Mouse (Mus musculus) embryo, embryonic 10.5 days (tissue): Measurements from ENCODE around the gene Etnk2.

Source experiments
- DNase-seq: peaks from one replicate; pipeline ENCODE4 v3.0.0-alpha.2; 2015; ENCODE audit warnings: low spot score

Etnk2 gene

DNA sequence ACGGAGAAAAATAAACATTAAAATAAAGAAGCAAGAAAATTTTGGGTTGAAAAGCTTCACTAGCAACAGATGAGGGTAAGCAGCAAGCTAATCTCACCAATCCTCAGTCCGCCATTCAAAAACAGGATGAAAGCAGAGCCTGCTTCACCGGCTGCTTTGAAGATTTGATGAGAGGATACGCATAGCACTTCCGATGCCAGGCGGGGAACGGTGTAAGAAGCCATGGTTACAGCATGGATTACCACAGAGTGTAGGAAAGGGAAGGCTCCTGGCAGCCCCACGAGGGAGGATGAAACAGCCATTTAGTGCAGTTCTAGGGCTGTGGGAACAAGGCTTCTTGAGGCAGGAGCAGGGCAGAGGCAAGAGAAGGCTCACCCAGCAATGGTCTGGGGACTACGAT, 11.6 kb upstream of the Etnk2 start:
- no peak for DNase-seq

DNA sequence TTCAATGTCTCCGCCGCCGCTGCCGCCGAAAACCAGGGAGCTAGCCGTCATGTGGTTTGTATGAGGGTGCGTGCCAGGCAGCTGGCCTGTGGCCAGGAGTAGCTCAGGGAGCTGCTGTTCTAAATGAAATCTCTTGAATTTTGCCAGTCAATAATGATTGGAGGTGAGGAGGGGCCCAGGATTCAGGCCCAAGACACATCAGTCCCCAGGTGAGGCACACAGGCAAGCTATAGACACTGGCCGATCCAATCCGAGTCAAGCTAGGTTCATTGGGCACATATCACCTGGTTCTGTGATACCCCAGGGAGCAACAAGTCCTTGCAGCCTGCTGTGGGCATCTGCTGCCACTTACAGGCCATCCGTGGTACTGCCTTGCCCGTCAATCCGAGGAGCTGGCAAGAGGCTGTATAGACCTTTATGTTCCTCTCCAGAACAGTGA, 10.0 kb upstream of the Etnk2 start:
- DNase-seq = peak; percentile 80

DNA sequence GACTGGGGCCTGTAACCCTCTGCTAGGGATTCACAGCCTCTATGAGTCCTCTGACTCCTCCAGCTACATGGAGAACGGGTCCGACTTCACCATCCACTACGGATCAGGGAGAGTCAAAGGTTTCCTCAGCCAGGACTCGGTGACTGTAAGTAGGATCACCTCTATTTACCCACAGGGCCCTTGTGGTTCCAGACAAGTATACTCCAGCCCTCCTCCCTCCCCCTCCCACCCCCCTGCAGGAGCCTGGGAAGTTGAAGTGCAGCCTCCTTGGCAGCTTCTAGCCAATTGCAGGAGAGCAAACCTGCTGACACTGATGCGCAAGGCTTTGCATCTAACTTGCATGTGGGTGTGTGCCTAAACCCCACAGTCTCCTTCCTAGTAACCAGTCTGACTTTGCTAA, 7.9 kb upstream of the Etnk2 start:
- no peak for DNase-seq

DNA sequence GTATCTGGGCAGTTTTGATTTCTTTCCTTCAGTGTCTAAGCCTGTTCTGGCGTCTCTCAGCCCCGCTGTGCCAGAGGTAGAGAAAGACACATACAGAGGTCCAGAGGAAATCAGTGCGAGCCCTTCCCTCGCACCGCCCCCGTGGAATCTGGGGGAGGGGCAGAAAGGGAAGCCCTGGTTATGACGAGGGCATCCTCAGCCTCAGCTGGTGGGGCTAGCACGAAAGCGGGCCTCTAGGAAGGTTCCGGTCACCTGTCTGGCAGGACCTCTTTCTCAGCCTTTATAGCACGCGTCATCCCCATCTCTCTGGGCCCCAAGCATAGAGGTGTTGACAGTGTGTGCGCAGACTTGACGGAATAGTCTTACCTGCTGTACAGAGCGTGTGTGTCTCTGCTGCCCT, 7.5 kb upstream of the Etnk2 start:
- DNase-seq = no peak

DNA sequence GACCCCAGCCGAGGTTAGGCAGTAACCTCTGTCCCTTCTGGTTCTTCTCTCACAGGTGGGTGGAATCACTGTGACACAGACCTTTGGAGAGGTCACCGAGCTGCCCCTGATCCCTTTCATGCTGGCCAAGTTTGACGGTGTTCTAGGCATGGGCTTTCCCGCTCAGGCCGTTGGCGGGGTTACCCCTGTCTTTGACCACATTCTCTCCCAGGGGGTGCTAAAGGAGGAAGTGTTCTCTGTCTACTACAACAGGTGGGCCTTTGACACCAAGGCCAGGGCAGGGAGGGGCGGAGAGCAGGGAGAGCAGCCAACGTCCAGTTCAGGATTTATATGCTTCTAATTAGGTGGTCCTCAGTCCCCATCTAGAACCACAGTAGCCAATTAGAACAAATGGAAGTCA, 7.0 kb upstream of the Etnk2 start:
- DNase-seq = no peak

DNA sequence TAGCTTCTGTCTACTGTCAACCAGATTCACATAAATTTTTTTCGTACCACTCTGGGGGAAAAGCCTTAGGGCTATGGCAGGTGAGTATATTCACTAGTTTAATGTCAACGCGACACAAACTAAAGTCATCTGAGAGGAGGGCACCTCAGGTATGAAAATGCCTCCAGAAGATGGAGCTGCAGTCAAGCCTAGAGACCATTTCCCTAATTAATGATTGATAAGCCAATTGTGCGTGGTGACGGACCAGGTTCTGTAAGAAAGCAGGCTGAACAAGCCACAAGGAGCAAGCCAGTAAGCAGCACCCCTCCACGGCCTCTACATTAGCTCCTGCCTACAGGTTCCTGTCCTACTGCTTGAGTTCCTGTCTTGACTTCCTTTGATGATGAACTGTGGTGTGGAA, 2.4 kb upstream of the Etnk2 start:
- DNase-seq = no peak

DNA sequence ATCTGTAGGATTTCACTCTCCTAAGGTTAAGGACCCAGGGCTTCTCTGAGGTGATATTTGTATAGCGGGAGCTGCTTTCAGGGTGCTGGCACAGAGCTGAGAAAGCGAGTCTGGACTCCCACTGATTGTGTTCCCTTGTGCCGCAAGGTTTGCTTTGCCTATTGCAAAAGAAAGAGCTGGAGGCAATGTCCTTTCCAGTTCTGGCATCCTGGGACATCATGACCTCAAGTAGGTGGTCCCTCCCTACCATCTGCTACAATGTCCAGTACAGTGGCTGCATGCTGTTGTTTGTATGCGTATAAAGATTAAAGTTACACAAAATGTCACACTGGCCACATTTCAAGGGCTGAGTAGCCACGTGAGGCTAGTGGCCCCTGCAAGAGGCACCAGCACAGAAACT, 1.3 kb upstream of the Etnk2 start:
- DNase-seq = no peak

DNA sequence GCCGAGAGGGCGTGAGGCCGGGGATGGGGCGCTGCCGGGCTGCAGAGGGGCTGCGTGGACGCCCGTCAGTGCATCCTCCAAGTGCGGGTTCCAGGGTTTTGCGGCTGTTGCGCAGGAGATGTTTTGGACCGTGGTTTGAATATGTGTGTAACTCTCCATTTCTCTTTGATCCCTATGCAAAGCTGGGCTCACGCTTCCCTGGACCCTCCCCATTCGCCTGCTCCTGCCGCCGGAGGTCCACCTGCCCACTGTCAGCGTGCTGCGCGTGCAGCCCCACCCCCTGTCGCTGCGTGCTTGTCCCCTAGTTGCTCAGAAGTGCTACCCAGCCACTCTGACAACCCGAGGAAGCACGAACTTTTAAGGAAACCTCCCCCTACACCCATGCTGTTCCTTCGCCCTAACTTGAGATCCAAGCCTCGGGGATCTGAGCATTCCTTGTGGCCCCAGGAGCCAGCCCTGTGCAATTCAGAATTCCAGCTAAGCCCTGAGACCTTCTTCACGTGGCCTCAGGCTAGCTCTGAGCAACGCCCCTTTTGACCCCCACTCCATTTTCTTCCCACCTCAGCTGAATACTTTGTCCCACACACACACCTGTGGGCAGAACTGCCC, 754 bp downstream of the Etnk2 start:
- no peak for DNase-seq

DNA sequence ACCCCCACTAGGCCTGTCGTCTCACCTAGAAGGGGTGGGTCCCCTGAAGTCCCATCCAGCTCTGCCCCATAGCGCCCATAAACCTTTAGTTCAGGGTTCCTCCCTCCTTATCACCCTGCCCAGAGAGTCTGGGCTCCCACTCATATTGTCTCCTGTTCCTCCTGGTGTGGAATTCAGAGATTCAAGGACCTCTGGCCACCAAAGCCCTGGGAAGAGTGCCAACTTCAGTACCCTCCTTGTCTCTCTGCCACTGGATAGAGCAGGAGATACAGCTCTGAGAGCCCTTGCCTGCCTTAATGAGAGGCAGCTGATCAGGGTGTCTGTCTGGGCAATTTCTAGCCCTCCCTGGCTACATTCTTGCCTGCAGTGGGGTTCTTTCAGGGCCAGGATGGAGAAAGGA, 1.5 kb downstream of the Etnk2 start:
- DNase-seq = no peak

DNA sequence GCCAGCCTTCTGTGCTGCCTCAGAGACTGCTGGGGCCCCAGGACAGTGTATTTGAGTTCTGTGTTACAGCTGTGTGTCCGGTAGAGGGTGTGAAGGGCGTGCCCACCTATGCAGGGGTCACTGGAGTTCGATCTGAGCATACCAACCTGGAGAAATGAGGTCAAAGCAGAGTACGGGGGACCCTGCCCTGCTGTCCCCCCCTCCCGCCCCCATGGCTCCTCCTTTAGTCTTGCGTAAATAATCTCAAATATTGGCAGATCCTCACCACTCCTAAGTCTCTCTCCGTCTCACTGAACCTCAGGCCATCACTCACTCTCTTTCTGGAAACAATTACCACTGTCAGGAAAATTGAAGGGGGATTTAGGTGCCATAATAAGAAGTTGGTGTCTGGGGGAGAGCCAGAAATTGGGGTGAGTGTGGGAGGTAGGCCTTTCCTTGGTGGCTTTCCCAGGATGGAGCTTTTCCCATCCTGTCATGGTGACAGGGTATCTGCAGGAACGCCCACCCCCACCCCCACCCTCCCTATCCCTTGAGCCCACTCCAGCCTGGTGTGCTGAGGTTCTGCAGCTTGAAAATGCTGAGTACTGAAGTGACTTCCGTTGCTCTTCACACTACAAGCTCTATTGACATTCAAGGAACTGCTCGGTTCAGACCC, 3.7 kb downstream of the Etnk2 start:
- DNase-seq = no peak

DNA sequence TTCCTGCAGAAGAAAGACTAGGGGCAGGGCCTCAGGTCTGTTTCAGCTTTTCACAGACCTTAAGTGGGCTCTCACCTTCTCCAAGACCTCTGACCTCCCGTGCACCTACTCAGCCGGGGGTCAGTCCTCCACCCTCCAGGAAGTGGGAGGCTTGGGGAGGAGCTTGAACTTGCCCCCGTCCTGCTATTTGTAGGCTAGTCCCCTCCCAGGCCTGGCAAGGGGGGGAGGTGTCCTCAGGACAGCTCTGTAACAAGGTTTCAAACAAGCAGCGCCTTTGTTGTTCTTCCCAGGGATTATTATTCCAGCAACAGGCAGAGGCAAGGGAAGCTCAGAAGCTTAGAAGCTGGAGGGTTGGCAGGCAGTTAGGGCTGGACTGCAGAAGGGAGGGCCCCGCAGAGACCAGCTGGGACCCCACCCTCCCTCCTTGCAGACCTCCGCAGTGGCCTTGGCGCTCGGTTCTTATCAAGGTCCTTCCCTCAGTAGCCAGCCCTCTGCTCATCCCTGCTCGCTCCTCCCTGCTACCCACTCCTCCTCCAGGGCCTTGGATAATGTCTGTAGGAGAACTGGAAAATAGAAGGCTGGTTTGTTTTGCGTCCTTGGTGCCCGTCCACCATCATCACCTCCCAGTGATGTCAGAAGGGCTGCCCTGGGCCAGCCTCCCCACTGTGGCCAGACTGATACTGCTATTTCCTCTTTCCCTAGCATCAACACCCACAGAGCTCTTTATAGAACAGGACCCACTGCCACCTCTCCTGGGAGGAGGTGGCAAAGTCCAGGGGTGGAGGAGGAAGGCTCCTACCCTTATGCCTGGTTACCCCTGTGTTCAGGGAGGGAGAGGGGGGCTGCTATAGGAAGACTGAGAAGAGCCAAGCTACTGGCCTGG, 4.5 kb downstream of the Etnk2 start:
- DNase-seq = peak; percentile 58

DNA sequence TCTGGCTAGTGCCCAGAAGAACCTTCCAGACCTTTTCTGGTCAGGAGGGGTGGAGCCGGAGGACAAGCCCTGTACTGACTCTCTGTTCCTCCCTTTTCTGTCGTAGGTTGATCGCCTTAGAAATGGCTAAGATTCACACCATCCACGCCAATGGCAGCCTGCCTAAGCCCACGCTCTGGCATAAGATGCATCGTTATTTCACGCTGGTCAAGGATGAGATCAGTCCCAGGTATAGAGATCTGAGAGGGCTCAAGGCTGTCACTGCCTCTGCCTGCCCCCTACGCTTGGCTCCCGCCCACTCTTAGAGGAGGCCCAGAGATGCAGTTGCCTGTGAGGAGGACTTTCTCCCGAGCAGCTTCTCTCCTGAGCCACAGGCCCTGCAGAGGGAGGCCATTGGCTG, 5.3 kb downstream of the Etnk2 start:
- DNase-seq = no peak

DNA sequence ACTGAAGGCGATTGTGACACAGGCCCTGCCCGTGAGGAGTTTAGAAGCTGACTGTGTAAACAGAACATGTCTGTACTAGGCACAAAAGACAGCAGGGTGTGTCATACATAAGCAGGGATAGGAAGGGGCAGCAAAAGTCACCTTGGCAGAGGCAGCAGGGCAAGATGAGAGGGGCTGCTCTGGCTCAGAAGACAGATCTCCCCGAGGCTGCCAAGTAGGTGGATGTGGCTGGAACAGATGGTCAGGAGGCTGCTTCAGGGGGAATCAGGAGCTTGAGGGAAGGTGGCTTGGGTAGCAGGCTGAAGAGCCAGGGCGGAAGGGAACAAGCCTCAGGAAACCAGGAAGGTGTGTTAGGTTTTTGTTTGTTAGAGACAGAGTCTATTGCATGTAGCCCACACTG, 7.0 kb downstream of the Etnk2 start:
- no peak for DNase-seq

DNA sequence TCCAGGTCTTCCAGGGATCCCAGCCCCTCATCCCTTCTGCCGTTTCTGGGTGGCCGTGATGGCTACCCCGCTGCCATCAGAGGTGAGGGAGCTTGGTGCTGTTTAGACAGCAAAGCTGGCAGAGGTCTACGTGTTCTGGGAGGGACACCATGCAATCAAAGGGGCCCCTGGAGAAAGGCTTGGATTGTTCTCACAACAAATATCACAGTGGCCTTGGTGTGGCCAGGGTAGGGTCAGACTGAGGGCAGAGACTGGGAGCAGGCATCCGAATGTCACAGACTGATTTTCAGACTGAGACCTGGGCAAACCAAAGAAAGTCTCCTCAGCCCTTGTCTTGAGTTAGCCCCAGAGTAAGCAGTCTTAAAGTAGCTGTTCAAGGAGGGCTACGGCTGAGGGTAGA, 8.1 kb downstream of the Etnk2 start:
- no peak for DNase-seq

DNA sequence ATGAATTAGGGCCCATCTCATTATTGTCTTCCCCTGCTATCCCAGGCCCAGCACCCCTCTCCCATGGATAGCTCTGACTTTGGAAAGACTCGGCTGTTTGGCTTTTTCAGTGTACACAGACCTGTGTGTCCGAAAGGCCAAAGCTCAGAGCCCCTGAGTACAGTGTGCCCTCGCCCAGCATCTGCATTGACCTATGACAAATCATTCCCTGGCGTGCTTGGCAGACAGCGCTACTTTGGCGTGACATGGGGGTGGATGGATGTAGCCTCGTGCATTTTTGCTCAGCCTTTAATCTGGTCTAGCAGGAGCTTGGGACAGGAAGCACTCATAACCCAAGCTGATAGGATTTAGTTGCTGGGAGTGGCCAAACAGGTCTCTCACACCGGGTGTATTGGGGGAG, 8.7 kb downstream of the Etnk2 start:
- DNase-seq = no peak

DNA sequence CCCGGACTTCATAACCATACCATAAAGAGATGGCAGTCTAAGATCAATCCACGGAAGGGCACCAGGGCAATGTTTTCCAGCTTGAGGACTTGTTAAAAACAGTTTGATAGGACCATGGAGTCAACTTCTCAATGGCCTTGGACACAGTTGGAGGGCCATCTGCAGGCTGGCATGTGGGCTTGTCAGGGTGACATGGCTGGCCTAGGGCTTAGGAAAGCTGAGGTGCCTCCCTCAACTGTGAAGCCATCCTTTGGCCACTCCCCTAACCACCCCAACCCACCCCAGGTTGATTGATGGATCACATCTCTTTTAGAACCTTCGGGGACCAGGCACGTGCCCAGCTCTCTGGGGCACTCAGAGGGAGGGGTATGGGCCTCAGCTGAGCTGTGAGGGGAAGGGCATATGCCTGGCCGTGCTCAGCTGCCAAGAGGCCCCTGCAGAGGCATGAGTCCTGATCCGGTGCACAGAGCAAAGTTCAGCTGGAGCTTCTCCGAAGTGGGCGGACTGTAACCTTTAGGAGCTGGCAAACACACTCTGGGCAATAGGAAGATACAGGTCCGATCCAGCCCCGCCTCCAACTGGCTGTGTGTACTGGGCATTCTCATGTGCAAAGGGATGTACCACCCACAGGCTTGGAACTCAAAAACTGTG, 12.4 kb downstream of the Etnk2 start:
- DNase-seq = no peak

DNA sequence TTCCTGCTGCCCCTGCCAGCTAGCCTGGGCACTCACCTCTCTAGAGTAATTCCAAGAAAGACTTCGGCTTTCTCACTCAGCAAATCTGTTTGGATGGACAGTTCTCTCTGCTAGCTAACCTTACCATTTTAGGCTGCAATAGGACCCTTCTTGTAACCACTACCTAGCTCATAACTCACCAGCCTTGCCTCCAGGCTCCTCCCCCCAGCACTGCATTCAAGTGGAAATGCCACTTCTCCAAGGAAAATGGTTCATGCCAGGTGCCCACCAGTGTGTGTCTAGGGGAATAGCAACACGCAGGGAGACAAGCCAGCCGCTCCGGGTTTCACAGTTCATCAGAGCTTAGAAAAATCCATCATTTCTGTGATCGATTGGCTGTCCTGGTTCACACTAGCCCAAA, 14.2 kb downstream of the Etnk2 start:
- DNase-seq = no peak

DNA sequence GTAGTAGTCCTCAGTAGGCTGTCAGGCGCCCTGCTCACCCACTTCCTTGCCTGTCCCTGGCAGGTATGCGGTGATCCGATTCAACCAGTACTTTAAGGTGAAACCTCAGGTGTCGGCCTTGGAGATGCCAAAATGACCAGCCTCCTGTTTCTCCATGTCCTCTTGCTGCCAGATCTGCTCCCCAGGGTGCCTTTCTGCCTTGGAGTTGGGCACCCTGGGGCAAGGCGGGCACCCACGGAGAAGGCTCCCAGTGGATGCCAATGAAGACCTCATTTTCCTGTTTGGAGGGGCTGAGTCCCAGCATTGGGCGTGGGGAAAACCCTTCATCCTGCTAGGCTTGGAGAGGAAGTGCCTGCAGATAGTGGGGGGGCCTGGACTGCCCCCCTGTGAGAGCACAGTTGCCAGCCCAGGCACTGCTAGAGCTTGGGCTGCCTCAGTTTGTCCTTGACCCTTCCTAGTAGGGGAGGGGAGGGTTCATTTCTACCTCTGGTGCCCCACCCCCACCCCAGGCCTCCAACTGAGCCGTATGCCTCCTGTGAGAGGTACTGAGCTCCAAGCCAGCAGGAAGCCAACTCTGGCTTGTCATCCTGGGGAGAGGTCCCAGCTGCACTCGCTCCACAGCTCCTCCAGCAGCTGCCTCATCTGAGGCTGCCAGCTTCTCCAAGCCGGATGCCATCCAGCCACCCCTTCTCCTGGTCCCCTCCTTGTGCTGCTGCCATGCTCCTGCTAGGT, 16.0 kb downstream of the Etnk2 start:
- DNase-seq = no peak

DNA sequence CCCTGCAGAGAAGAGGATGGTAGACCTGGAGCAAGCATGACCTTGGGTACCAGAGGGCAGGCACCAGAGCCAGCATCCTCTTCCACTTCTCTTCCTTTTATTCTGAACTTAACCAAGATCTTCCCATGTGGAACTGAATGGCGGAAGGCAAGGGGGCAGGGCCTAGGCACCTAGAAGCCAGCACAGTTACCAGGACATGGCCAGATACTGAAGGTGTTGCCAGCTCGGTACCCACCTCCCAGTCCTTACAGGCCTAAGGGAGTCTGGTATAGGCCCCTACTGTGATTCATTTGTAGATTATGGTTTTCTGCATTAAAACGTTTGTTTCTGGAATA, 16.6 kb downstream of the Etnk2 start:
- DNase-seq = no peak

DNA sequence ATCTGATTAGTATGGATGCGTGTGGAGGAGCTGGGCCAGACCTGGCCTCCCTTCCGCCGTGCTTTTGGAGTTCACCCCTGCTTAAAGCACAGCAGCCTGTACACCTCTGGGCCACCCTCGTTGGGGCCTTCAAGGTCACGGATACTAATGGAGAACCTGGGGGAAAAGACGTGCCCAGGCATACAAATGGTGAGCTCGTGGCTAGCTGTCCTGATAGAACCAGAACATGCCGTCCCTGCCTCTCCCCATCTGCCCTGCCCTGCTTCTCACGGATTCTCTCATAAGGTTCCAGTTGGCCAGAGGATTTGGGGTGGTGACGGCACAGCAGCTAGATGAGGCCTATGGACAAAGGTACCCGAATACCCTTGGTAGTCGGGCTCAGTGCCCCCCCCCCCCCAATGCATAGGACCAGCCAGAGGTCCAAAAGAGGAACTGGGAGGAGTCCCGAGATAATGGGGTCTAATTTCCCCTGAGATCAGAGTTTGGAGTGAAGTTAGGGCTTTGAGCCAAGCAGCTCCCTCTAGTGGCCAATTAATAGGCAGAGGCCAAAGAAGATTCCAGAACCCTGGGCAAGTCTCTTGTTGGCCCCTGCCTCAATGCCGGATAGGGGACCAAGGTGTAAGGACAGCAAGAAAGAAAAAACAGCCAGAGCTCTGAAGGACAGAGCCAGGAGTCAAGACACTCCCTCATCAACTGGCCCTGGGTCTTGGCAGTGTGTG, 17.1 kb downstream of the Etnk2 start:
- DNase-seq = peak; percentile 72

DNA sequence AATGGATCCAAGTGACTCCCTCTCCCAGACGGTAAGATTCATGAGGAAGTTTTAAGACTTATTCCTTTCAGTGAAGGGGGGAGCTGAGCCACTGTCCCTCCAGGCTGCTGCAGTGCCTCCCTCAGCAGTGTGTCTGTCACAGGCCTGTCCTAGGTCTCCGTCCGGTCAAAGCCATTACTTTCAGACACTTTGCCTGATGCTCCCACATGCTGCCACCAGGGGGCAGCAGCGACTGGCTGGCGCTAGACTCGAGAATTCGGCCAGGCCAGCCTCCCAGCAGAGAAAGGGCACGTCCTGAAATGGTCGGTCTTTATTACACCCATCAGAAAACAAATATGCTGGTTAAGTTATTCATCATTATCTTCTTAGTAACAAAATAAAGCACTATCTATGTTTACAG, 18.6 kb downstream of the Etnk2 start:
- peak; percentile 94 for DNase-seq
